Mouse (Mus musculus) CH12.LX (cell line): Measurements from ENCODE around the gene Fbxl21.

ENCODE experiments used
- CHD2 ChIP-seq: IDR thresholded peaks from 2 replicates; pipeline ENCODE4 v1.6.1; 2011; ENCODE audit warnings: low read length, improper control_type of control experiment
- EP300 ChIP-seq: IDR thresholded peaks from 2 replicates; pipeline ENCODE4 v1.6.1; 2011; ENCODE audit warnings: low read length, improper control_type of control experiment
- GABPA ChIP-seq: IDR thresholded peaks from 2 replicates; pipeline ENCODE4 v1.6.1; 2012; ENCODE audit warnings: low read depth, low read length, improper control_type of control experiment, inconsistent platforms; ENCODE audit not compliant: insufficient replicate concordance
- MXI1 ChIP-seq: IDR thresholded peaks from 2 replicates; pipeline ENCODE4 v1.6.1; 2011; ENCODE audit warnings: mild to moderate bottlenecking, low read depth, low read length, improper control_type of control experiment
- POLR2A ChIP-seq: IDR thresholded peaks from 2 replicates; pipeline ENCODE4 v1.6.1; 2011; ENCODE audit warnings: low read depth, mild to moderate bottlenecking, improper control_type of control experiment, low read length
- ZC3H11A ChIP-seq: IDR thresholded peaks from 2 replicates; pipeline ENCODE4 v1.6.1; 2012; ENCODE audit warnings: low read depth, mild to moderate bottlenecking, inconsistent platforms, low read length, improper control_type of control experiment
- ZKSCAN1 ChIP-seq: IDR thresholded peaks from 2 replicates; pipeline ENCODE4 v1.6.1; 2012; ENCODE audit warnings: low read depth, inconsistent platforms, low read length, improper control_type of control experiment, borderline replicate concordance

DNA sequence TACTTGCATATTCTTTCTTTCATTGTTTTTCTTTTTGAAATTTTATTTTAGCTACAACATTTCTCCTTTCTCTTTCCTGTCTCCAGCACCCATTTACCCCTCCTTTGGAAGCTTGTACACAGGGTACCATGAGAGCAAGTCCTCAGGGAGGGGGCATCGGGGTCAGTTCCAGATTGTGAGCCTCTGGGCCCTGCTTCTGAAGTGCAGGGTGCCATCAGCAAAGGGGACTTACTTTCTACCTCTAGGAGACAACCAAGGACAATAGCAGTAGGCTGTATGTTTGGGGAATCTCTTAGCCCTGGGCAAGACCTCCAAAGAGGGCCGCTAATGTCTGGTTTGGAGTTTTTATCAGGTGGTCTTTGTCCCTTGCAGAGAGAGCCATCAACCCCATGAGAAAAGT is 31.7 kb downstream of the Fbxl21 start:
- TF ChIP-seq MXI1 (no peak), ZC3H11A (no peak), ZKSCAN1 (no peak), POLR2A (no peak), CHD2 (no peak), GABPA (no peak), EP300 (no peak)
